Comparison of ENCODE assay signal across 11 mouse cellular contexts in the genomic region with DNA sequence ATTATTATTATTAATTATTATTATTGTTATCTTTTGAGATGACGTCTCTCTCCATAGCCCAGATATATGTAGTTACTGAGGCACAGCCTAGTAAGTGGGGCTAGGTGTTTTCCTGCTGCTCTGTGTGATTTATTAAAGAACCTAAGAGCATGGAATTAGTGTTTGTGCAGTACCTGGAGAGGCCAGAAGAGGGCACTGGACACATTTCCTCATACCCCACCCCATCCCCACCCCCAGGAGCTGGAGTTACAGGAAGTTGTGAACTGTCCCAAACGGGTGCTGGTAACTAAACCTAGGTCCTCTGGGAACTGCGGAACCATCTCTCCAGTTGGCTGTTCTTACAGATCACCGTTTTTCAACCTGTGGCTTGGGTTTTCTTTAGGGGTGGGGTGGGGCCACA.
DNase-seq lines count a peak whose midpoint lies in the region; ATAC-seq and TF ChIP-seq lines count a peak whose summit lies in the region.
"Had no signal": no experiment of that assay in that cellular context is flagged by ENCODE, and none has a peak within 500 bp of the region (broad histone marks: within the 10 kb centered on the region; RNA-seq: fewer than 3 reads in every experiment).

No protein-coding gene starts in this region.

- no peaks in the 10 kb centered on the region for H3K36me3 ChIP-seq in heart, postnatal 0 days (replicated peaks; ENCODE audit: control insufficient read depth, insufficient read depth, low read length)
- H3K36me3 ChIP-seq in hindbrain, embryonic 10.5 days: no peaks in the 10 kb centered on the region
- H3K36me3 ChIP-seq: midbrain, embryonic 15.5 days had no signal

- peaks cover 11% of the 10 kb centered on the region; the same call in 1 of the 2 replicates for H3K4me1 ChIP-seq in heart, postnatal 0 days (ENCODE audit: control insufficient read depth, insufficient read depth)
- H3K4me1 ChIP-seq in hindbrain, embryonic 10.5 days (replicated peaks): peaks cover 11% of the 10 kb centered on the region

- no peak overlapping the region for H3K27ac ChIP-seq in heart, postnatal 0 days (ENCODE audit: low read depth)
- H3K27ac ChIP-seq in hindbrain, embryonic 10.5 days: no peak overlapping the region
- H3K27ac ChIP-seq: midbrain, embryonic 15.5 days had no signal

- no peak overlapping the region for H3K9ac ChIP-seq in heart, postnatal 0 days (replicated peaks; ENCODE audit: low read depth, low read length)
- H3K9ac ChIP-seq: midbrain, embryonic 15.5 days had no signal

- ATAC-seq in heart, postnatal 0 days (ENCODE audit: insufficient read depth, low read depth): no peak
- ATAC-seq: forebrain, embryonic 14.5 days; midbrain, embryonic 15.5 days had no signal

- 83% methylated on average over 4 of the region's 4 CpGs for WGBS in heart, postnatal 0 days
- 74% methylated on average over 4 of the region's 4 CpGs for WGBS in hindbrain, embryonic 10.5 days

- TF ChIP-seq CTCF in heart, postnatal 0 days (IDR thresholded peaks at IDR 0.05; ENCODE audit: low read depth): peak; percentile 39

- no peak for TF ChIP-seq EP300 in heart, postnatal 0 days (IDR thresholded peaks at IDR 0.05; ENCODE audit: low read depth)

- H3K9me3 ChIP-seq in heart, postnatal 0 days (replicated peaks; ENCODE audit: control insufficient read depth, low read length): no peaks in the 10 kb centered on the region
- H3K9me3 ChIP-seq in hindbrain, embryonic 10.5 days: no peaks in the 10 kb centered on the region
- H3K9me3 ChIP-seq: midbrain, embryonic 15.5 days had no signal

- no peak overlapping the region for H3K4me3 ChIP-seq in heart, postnatal 0 days (ENCODE audit: low read depth, low read length)
- H3K4me3 ChIP-seq in hindbrain, embryonic 10.5 days: no peak overlapping the region
- H3K4me3 ChIP-seq: midbrain, embryonic 15.5 days had no signal

- H3K4me2 ChIP-seq in heart, postnatal 0 days (ENCODE audit: low read depth, low read length): no peak overlapping the region
- H3K4me2 ChIP-seq: midbrain, embryonic 15.5 days had no signal

- H3K27me3 ChIP-seq in heart, postnatal 0 days (ENCODE audit: control insufficient read depth, insufficient read depth, low read length): no peaks in the 10 kb centered on the region
- H3K27me3 ChIP-seq in hindbrain, embryonic 10.5 days (ENCODE audit: insufficient read depth, poor library complexity, severe bottlenecking): peaks cover 10% of the 10 kb centered on the region; the same call in 1 of the 2 replicates
- H3K27me3 ChIP-seq: midbrain, embryonic 15.5 days had no signal

- DNase-seq in heart, postnatal 0 days (ENCODE audit: low spot score): no peak
- no peak for DNase-seq in heart, adult 8-10 months (ENCODE audit: low spot score)
- peak; percentile 59 for DNase-seq in 416B (ENCODE audit: low read depth)
- peak; percentile 16 for DNase-seq in T-cell, adult 2 months (ENCODE audit: low spot score)
- peak; percentile 29 for DNase-seq in lung, postnatal 14 days
- DNase-seq in left cerebral cortex, adult 8-10 months (ENCODE audit: low spot score in 2 of 2): no peak
- DNase-seq in hindbrain, embryonic 10.5 days (ENCODE audit: low spot score): no peak
- DNase-seq in layer of hippocampus, postnatal 10 days (ENCODE audit: low spot score in 2 of 2): no peak
- DNase-seq: layer of hippocampus, postnatal 36 days had no signal

Comparison
In these comparisons a context has a peak if more than half of its experiments do, and no peak if none do; other contexts are left out.
1. DNase-seq: peak in 416B (single experiment), T-cell, adult 2 months (single experiment) and lung, postnatal 14 days (single experiment); none in heart, postnatal 0 days (single experiment), heart, adult 8-10 months (single experiment), left cerebral cortex, adult 8-10 months (0 of 2), hindbrain, embryonic 10.5 days (single experiment) and layer of hippocampus, postnatal 10 days (0 of 2).